Mouse (Mus musculus) hindbrain, postnatal 0 days (tissue): ENCODE results near the gene Rnf187. TPM values are rescaled to one million over a fixed set of nuclear protein-coding genes. Genes with fewer than 3 reads are reported as not detected.

ENCODE experiments used
- ATAC-seq: fragments of 200-750 bp; cut with Nextera tagmentation; 2 replicates; pipeline ENCODE4 v1.8.0; 2017; ENCODE audit warnings: mild to moderate bottlenecking, moderate TSS enrichment, moderate library complexity
- DNase-seq: peaks from one replicate; pipeline ENCODE4 v3.0.0-alpha.2; 2015; ENCODE audit warnings: low spot score
- H3K27ac ChIP-seq: fragments of 300-500 bp; sonication (generic); 2 replicates; pipeline ENCODE4 v1.5.1; 2014; ENCODE audit warnings: mild to moderate bottlenecking
- H3K27me3 ChIP-seq: fragments of 300-500 bp; sonication (generic); 2 replicates; pipeline ENCODE4 v1.6.1; 2014; ENCODE audit warnings: low read length, mixed read lengths; ENCODE audit not compliant: insufficient read depth
- H3K36me3 ChIP-seq: fragments of 300-500 bp; sonication (generic); 2 replicates; pipeline ENCODE4 v1.6.1; 2014; ENCODE audit warnings: low read length, mixed read lengths; ENCODE audit not compliant: insufficient read depth
- H3K4me1 ChIP-seq: fragments of 300-500 bp; sonication (generic); 2 replicates; pipeline ENCODE4 v1.6.1; 2014; ENCODE audit warnings: antibody characterized with exemption, low read length, mixed read lengths; ENCODE audit not compliant: insufficient read depth
- H3K4me2 ChIP-seq: fragments of 300-500 bp; sonication (generic); 2 replicates; pipeline ENCODE4 v1.6.1; 2014; ENCODE audit warnings: low read depth, mild to moderate bottlenecking, low read length, moderate library complexity, mixed read lengths
- H3K4me3 ChIP-seq: fragments of 300-500 bp; sonication (generic); 2 replicates; pipeline ENCODE4 v1.5.1; 2014; ENCODE audit warnings: low read length
- H3K9ac ChIP-seq: fragments of 300-500 bp; sonication (generic); replicated peaks from 2 replicates; pipeline ENCODE4 v1.6.1; 2014; ENCODE audit warnings: mild to moderate bottlenecking, low read length, moderate library complexity, mixed read lengths
- H3K9me3 ChIP-seq: fragments of 300-500 bp; sonication (generic); 2 replicates; pipeline ENCODE4 v1.6.1; 2016; ENCODE audit warnings: low read length, mixed read lengths
- CTCF ChIP-seq: IDR thresholded peaks from 2 replicates; pipeline ENCODE4 v1.5.1; 2016; ENCODE audit warnings: antibody characterized with exemption, control low read depth, low read depth
- WGBS: fragments of 180-500 bp; shearing (Covaris S2); extraction: QIAGEN DNeasy Blood & Tissue Kit; methylation state at CpG from one replicate; pipeline ENCODE4 v1.1.7; 2014; 5-methylcytosine and 5-hydroxymethylcytosine counted together
- polyA plus RNA-seq: library from polyadenylated mRNA; unstranded; fragments of >200 nt; fragmentation: Nextera tagmentation; extraction: Ambion mirVana; gene quantifications from 2 replicates; pipeline ENCODE4 v1.2.1, GENCODE M21; 2015
- total RNA-seq: library from RNA; depleted of rRNA; stranded (reverse); fragments of >200 nt; gene quantifications from 2 replicates; pipeline ENCODE4 v1.2.3, GENCODE M21; 2014

Rnf187 gene
- total and polyA plus RNA-seq, 2 experiments from 2014 or later, result 670 to 975 TPM

DNA sequence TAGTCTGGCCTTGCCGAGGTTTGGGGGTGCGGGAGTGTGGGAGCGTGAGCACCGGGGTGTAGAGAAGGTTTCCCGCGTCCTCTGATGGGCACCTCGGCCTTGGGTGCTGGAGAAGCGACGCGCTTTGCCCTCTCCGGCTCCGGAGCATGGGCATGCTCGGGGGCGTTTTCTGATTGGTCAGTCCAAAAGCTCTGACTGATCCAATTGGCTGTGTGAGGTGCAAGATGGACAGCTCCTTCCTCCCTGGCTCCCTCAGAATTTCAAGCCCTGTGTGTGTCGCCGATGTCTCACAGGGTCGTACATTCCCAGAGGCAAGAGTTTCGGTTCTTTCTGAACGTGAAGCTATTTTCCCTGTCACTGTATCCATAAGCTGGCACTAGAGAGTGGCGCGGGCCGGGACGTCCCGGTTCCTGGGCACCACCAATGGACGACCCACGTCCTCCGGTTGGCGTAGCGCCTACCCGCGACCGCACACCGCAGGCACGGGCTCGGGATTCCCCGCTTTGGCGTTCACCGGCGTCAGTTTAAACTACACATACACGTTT is 21.3 kb upstream of the Rnf187 start:
- Histone ChIP-seq H3K9me3 (no peaks in the 10 kb centered on the region), H3K4me1 (peaks cover 17% of the 10 kb centered on the region), H3K36me3 (no peaks in the 10 kb centered on the region), H3K27ac (peak overlapping the region; percentile 77), H3K4me2 (peak overlapping the region; percentile 78), H3K27me3 (no peaks in the 10 kb centered on the region), H3K4me3 (peak overlapping the region; percentile 48), H3K9ac (peak overlapping the region; percentile 57)
- ATAC-seq (peak; percentile 92), DNase-seq (peak; percentile 90)
- TF ChIP-seq CTCF, result peak; percentile 57
- under 1% methylated on average over 40 of the region's 40 CpGs for WGBS

DNA sequence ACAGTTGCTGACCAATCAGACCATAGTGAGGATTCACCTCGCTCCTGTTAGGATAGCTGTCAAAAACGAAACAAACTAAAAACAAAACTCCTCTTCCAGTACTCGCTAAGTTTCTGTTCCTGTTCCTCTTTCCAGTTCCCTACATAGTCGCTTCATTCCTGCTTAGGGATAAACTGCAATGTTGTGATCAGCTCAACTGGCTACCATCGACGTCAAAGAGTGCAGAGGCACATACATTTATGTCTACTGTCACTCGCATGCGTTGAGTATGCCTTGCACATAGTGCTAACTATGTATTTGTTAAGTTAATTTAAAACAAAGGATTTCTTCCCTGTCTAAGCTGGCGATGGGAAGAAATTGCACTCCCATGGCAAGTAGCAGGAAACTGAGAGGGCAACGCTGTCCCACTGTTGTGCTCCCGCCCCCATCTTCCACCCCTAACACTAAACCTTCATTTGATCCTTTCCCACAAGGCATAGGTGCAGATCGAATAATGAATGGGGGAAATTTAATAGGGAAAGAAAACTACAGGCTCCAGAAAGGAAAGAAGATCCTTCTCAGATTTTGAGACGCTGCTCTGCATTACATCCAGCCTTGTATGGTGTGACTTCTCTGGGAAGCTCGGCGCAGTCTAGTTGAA is 20.6 kb upstream of the Rnf187 start:
- Histone ChIP-seq H3K4me2 (peak overlapping the region; percentile 78), H3K9me3 (no peaks in the 10 kb centered on the region), H3K27ac (peak overlapping the region; percentile 77), H3K27me3 (no peaks in the 10 kb centered on the region), H3K4me3 (peak overlapping the region; percentile 48), H3K9ac (peak overlapping the region; percentile 57), H3K4me1 (peaks cover 17% of the 10 kb centered on the region), H3K36me3 (no peaks in the 10 kb centered on the region)
- ATAC-seq, result no peak
- DNase-seq, result no peak
- no peak for TF ChIP-seq CTCF
- WGBS, result 33% methylated on average over 15 of the region's 15 CpGs

DNA sequence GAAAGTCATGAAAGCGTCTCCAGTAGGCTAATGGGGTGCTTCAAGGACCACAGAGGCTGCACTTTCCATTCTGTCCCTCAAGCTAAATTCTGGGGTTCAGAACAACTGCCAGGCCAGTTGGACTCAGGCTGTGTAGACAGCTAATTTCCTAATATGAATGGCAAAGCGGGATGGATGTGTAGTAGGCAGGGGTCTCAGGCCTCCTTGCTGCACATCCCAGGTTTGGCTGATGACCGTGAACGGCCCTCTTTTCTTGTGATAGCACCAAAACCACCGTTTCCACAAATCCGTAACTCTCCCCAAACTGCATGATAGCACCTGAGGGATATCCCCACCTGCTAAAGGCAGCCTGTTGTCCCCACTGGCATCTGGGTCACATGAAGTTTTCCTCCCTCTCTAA is 19.8 kb upstream of the Rnf187 start:
- Histone ChIP-seq H3K27ac (no peak overlapping the region), H3K4me3 (no peak overlapping the region), H3K36me3 (no peaks in the 10 kb centered on the region), H3K4me1 (peaks cover 17% of the 10 kb centered on the region), H3K27me3 (no peaks in the 10 kb centered on the region), H3K9me3 (no peaks in the 10 kb centered on the region), H3K9ac (no peak overlapping the region), H3K4me2 (peak overlapping the region; percentile 82; the same call in 1 of the 2 replicates)
- WGBS, result 87% methylated on average over 6 of the region's 6 CpGs
- no peak for TF ChIP-seq CTCF
- DNase-seq (no peak), ATAC-seq (no peak)

DNA sequence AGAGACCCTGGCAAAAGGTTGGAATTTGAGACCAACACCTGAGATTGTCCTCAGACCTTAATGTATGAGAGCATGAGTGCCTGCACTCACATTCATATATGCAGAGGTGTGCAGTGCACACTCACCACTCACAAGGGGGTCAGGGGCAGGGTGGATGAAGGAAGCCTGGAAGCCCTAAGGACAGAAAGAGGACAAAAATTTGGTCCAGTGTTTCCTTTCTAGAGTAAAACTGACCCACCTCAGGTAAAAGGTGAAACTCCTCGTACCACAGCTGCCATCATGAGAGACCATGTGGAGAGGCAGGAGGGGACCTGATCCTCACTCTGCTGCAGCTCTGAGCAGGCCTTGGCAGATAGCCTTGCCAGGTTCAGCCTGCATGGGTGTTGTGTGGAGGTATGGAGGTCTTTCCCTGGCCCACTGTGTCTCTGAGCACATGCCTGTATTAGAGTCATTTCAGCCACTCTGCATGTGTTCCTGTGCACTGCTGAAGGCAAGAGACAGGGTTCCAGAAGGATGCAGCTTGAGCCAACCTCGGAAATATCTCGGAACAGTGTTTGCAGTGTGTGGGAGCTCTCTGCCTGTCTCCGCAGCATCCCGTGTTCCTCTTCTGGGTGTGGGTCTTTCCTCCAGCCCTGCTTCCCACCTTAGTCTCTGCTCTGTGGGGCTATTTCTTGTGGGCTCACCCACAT is 18.7 kb upstream of the Rnf187 start:
- Histone ChIP-seq H3K27me3 (no peaks in the 10 kb centered on the region), H3K9me3 (no peaks in the 10 kb centered on the region), H3K4me1 (peaks cover 17% of the 10 kb centered on the region), H3K9ac (peak overlapping the region; percentile 90), H3K36me3 (no peaks in the 10 kb centered on the region), H3K27ac (peak overlapping the region; percentile 26; the same call in 1 of the 2 replicates), H3K4me3 (peak overlapping the region; percentile 89), H3K4me2 (peak overlapping the region; percentile 82)
- no peak for TF ChIP-seq CTCF
- DNase-seq (no peak), ATAC-seq (no peak)
- WGBS, result 75% methylated on average over 5 of the region's 5 CpGs

DNA sequence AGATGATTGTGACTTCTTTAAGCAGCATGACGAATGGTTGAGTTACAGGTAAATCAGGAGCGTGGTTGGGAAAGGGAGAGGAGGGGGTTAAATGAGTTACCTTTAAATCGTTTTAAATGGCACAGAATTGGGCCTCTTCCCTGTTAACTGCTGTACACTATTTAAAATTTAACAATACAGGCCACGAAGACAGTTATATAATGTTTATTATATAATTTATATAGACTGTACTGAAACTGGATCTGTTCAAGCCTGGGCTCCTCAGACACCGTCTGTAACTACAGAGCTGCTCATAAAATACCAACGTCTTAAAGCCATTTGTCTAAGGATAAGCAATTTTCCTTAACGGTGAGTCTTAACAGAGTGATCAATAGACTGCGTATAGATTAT is 17.1 kb upstream of the Rnf187 start:
- Histone ChIP-seq H3K36me3 (no peaks in the 10 kb centered on the region), H3K4me1 (peaks cover 17% of the 10 kb centered on the region), H3K4me3 (peak overlapping the region; percentile 89), H3K27ac (peak overlapping the region; percentile 99), H3K27me3 (no peaks in the 10 kb centered on the region), H3K4me2 (peak overlapping the region; percentile 82), H3K9me3 (no peaks in the 10 kb centered on the region), H3K9ac (peak overlapping the region; percentile 90)
- 18% methylated on average over 8 of the region's 8 CpGs for WGBS
- no peak for TF ChIP-seq CTCF
- no peak for ATAC-seq
- no peak for DNase-seq

DNA sequence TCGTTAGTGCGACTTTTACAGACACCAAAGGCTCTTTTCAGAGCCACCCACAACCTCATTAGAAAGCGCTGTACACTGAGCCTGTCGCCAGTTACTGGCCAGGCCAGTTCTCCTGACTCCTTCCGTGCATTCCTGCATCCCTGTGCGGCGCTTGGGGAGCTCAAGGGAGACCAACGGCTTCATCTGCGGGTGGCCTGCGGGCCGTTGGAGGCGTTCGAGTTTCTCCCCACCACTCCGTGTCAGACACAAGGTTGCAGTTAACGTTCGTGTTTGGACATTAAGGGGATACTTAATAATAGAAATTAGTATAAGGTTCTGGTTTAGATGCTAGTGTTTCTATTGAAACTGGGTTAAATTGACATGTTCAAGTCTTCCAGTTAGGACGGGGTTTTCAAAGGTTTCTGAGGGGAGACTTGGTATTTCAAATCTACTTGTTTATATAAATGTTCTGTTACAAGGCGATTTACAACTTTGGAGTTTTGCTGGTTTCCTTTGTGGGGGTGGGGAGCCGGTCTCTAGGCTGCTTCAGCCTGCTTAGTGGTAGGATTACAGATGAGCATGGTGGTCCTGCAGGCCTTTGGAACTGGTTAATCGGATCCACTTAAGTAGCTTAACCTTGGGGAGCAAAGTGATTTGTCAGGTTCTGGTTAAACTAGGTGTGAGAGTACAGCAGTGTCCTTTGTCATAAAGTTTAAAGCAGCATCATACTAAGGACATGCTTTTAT is 16.6 kb upstream of the Rnf187 start:
- Histone ChIP-seq H3K4me3 (peak overlapping the region; percentile 89), H3K36me3 (no peaks in the 10 kb centered on the region), H3K9ac (peak overlapping the region; percentile 90), H3K27ac (peak overlapping the region; percentile 99), H3K4me2 (peak overlapping the region; percentile 82), H3K27me3 (no peaks in the 10 kb centered on the region), H3K9me3 (no peaks in the 10 kb centered on the region), H3K4me1 (peaks cover 17% of the 10 kb centered on the region)
- under 1% methylated on average over 20 of the region's 20 CpGs for WGBS
- no peak for ATAC-seq
- no peak for TF ChIP-seq CTCF
- DNase-seq, result peak; percentile 49
